Mouse (Mus musculus): ENCODE measurements around the gene Ffar3. TPM values are rescaled to one million over a fixed set of nuclear protein-coding genes. Genes with fewer than 3 reads are reported as not detected.
"Not testable (repeated sequence)": the region's sequence is repeated elsewhere in the genome, so short reads cannot be mapped to it uniquely, and the experiment has no call there.

Gene Ffar3
- total and polyA plus RNA-seq, 2 experiments from 2014 or later, result not detected

DNA sequence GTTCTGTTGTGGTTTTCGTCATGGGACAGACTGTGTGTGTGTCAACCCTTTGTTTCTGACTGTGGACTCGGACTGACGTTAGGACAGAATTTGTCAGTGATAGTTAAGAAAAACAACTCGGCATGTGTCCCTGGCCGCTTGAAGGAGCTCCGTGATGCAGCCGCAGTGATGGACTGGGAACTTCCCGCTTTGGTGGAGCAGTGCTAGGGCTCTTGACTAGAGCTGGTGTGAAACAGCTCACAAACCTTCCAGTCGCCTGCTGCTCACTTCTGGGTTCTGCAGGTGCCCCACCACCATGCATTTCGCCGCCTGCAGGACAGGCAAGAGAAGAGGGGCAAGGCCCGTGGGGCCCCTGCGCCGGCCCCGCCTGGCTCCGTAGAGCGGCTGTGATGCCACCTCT, 23.7 kb downstream of the Ffar3 start:
- Histone ChIP-seq H3K9ac (replicated peaks; ENCODE audit: low read depth, low read length) (no peak overlapping the region), H3K4me3 (ENCODE audit: low read depth, low read length) (no peak overlapping the region), H3K4me1 (ENCODE audit: control insufficient read depth, insufficient read depth) (no peaks in the 10 kb centered on the region), H3K9me3 (replicated peaks; ENCODE audit: control insufficient read depth, low read length) (no peaks in the 10 kb centered on the region), H3K36me3 (replicated peaks; ENCODE audit: control insufficient read depth, insufficient read depth, low read length) (no peaks in the 10 kb centered on the region), H3K4me2 (ENCODE audit: low read depth, low read length) (no peak overlapping the region), H3K27ac (ENCODE audit: low read depth) (no peak overlapping the region), H3K27me3 (ENCODE audit: control insufficient read depth, insufficient read depth, low read length) (no peaks in the 10 kb centered on the region)
- TF ChIP-seq EP300 (IDR thresholded peaks at IDR 0.05; ENCODE audit: low read depth), result no peak
- TF ChIP-seq CTCF (IDR thresholded peaks at IDR 0.05; ENCODE audit: low read depth), result no peak
- DNase-seq (ENCODE audit: low spot score), result no peak
- ATAC-seq (ENCODE audit: insufficient read depth, low read depth), result no peak
- WGBS, result 43% methylated on average over 16 of the region's 17 CpGs

DNA sequence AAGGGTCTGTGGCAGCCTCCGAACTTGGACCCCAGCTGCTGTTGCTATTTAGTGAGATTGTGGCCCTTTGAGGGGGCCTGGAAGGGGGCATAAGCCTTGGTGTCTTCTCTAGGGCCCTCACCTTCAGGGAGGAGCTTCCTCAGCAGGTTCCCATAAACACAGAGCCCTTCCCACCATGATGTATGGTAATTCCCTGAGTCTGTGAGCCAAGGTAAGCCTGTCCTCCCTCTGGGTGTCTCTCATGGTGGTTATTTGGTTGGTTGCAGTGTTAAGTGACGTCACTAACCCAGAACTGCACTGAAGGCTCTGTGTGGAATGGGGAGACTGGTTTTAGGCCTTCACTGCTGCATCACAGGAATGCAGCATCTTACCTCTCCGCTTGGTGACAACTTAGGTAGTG, 26.6 kb downstream of the Ffar3 start:
- no peak overlapping the region for H3K27ac ChIP-seq (ENCODE audit: low read depth)
- no peaks in the 10 kb centered on the region for H3K9me3 ChIP-seq (replicated peaks; ENCODE audit: control insufficient read depth, low read length)
- H3K4me3 ChIP-seq (ENCODE audit: low read depth, low read length), result no peak overlapping the region
- H3K9ac ChIP-seq (replicated peaks; ENCODE audit: low read depth, low read length), result no peak overlapping the region
- ATAC-seq (ENCODE audit: insufficient read depth, low read depth) (no peak), DNase-seq (ENCODE audit: low spot score) (no peak)
- no peaks in the 10 kb centered on the region for H3K36me3 ChIP-seq (replicated peaks; ENCODE audit: control insufficient read depth, insufficient read depth, low read length)
- TF ChIP-seq CTCF (IDR thresholded peaks at IDR 0.05; ENCODE audit: low read depth), result no peak
- TF ChIP-seq EP300 (IDR thresholded peaks at IDR 0.05; ENCODE audit: low read depth), result no peak
- H3K4me2 ChIP-seq (ENCODE audit: low read depth, low read length), result no peak overlapping the region
- WGBS, result 66% methylated on average over 3 of the region's 3 CpGs
- no peaks in the 10 kb centered on the region for H3K27me3 ChIP-seq (ENCODE audit: control insufficient read depth, insufficient read depth, low read length)
- H3K4me1 ChIP-seq (ENCODE audit: control insufficient read depth, insufficient read depth), result no peaks in the 10 kb centered on the region

GRCm38 (mm10) chr7:30828871-30829270, 27.1 kb downstream of the Ffar3 start:
- ATAC-seq (ENCODE audit: insufficient read depth, low read depth); DNase-seq (ENCODE audit: low spot score); H3K9me3 ChIP-seq (replicated peaks; ENCODE audit: control insufficient read depth, low read length); H3K27me3 ChIP-seq (ENCODE audit: control insufficient read depth, insufficient read depth, low read length); H3K27ac ChIP-seq (ENCODE audit: low read depth); H3K4me2 ChIP-seq (ENCODE audit: low read depth, low read length); H3K9ac ChIP-seq (replicated peaks; ENCODE audit: low read depth, low read length); H3K4me3 ChIP-seq (ENCODE audit: low read depth, low read length); H3K36me3 ChIP-seq (replicated peaks; ENCODE audit: control insufficient read depth, insufficient read depth, low read length); H3K4me1 ChIP-seq (ENCODE audit: control insufficient read depth, insufficient read depth): not testable (repeated sequence)

DNA sequence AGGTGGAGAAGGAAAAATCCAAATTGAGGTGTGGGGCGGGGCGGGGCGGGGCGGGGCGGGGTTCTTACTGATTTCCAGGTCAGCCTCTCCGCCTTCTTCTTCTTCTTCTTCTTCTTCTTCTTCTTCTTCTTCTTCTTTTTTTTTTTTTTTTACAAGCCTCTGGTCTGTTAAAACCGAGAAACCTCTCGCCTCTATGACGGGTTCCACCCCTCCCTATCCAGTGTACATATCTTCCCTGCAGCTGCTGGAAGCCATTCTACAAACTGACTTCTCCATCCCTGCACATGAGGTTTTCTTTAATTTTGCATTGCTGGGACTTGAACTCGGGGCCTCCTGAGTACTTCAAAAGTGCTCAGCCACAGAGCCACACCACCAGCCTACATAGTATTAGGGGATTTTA, 29.3 kb downstream of the Ffar3 start:
- Histone ChIP-seq H3K27me3 (ENCODE audit: control insufficient read depth, insufficient read depth, low read length) (no peaks in the 10 kb centered on the region), H3K27ac (ENCODE audit: low read depth) (no peak overlapping the region), H3K9me3 (replicated peaks; ENCODE audit: control insufficient read depth, low read length) (no peaks in the 10 kb centered on the region), H3K4me1 (ENCODE audit: control insufficient read depth, insufficient read depth) (no peaks in the 10 kb centered on the region), H3K36me3 (replicated peaks; ENCODE audit: control insufficient read depth, insufficient read depth, low read length) (no peaks in the 10 kb centered on the region), H3K4me3 (ENCODE audit: low read depth, low read length) (no peak overlapping the region), H3K4me2 (ENCODE audit: low read depth, low read length) (no peak overlapping the region), H3K9ac (replicated peaks; ENCODE audit: low read depth, low read length) (no peak overlapping the region)
- ATAC-seq (ENCODE audit: insufficient read depth, low read depth), result no peak
- WGBS, result 90% methylated on average over 10 of the region's 10 CpGs
- no peak for TF ChIP-seq CTCF (IDR thresholded peaks at IDR 0.05; ENCODE audit: low read depth)
- no peak for TF ChIP-seq EP300 (IDR thresholded peaks at IDR 0.05; ENCODE audit: low read depth)
- DNase-seq (ENCODE audit: low spot score), result no peak

GRCm38 (mm10) chr7:30824306-30824705, 31.7 kb downstream of the Ffar3 start:
- ATAC-seq (ENCODE audit: insufficient read depth, low read depth), result no peak
- no peaks in the 10 kb centered on the region for H3K36me3 ChIP-seq (replicated peaks; ENCODE audit: control insufficient read depth, insufficient read depth, low read length)

DNA sequence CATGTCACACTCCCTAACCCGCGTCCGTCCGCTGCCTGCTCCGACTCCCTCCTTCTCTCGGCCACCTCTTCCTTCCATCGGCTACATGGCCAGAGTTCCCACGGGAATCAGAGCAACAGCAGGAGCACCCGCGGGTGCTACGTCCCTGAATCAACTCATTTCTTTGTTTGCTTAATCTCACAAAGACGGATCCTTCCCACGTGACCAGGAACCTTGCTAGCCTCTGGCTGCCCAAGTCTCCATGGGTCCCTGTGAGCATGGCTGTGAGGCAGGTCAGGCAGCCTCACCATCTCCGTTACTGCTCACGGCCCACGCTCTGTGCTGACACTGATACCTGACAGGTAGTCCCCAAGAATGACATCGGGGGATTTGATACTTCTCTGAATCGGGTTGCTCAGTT, 32.3 kb downstream of the Ffar3 start, which contains the start of gene Ffar2:
Ffar2 (minus strand) TSS at position 101 of the 400 bp plus-strand sequence.
- no peaks in the 10 kb centered on the region for H3K36me3 ChIP-seq (replicated peaks; ENCODE audit: control insufficient read depth, insufficient read depth, low read length)
- H3K4me1 ChIP-seq (ENCODE audit: control insufficient read depth, insufficient read depth), result no peaks in the 10 kb centered on the region
- no peaks in the 10 kb centered on the region for H3K9me3 ChIP-seq (replicated peaks; ENCODE audit: control insufficient read depth, low read length)
- DNase-seq (ENCODE audit: low spot score), result no peak
- H3K4me2 ChIP-seq (ENCODE audit: low read depth, low read length), result no peak within 1 kb of the TSS
- no peak within 1 kb of the TSS for H3K4me3 ChIP-seq (ENCODE audit: low read depth, low read length)
- no peak for ATAC-seq (ENCODE audit: insufficient read depth, low read depth)
- WGBS, result 83% methylated on average over 18 of the region's 18 CpGs
- H3K27ac ChIP-seq (ENCODE audit: low read depth), result no peak within 1 kb of the TSS
- no peaks in the 10 kb centered on the region for H3K27me3 ChIP-seq (ENCODE audit: control insufficient read depth, insufficient read depth, low read length)
- H3K9ac ChIP-seq (replicated peaks; ENCODE audit: low read depth, low read length), result no peak within 1 kb of the TSS
- TF ChIP-seq CTCF (IDR thresholded peaks at IDR 0.05; ENCODE audit: low read depth), result no peak
- no peak for TF ChIP-seq EP300 (IDR thresholded peaks at IDR 0.05; ENCODE audit: low read depth)

More at GRCm38 (mm10) chr7:30824306-30824705, 31.7 kb downstream of the Ffar3 start:
- no peak overlapping the region for H3K27ac ChIP-seq (ENCODE audit: low read depth)
- H3K4me1 ChIP-seq (ENCODE audit: control insufficient read depth, insufficient read depth), result no peaks in the 10 kb centered on the region
- 87% methylated on average over 3 of the region's 3 CpGs for WGBS
- TF ChIP-seq CTCF (IDR thresholded peaks at IDR 0.05; ENCODE audit: low read depth) (no peak), EP300 (IDR thresholded peaks at IDR 0.05; ENCODE audit: low read depth) (no peak)
- no peaks in the 10 kb centered on the region for H3K27me3 ChIP-seq (ENCODE audit: control insufficient read depth, insufficient read depth, low read length)
- H3K4me2 ChIP-seq (ENCODE audit: low read depth, low read length), result no peak overlapping the region
- H3K4me3 ChIP-seq (ENCODE audit: low read depth, low read length), result no peak overlapping the region
- DNase-seq (ENCODE audit: low spot score), result no peak
- H3K9ac ChIP-seq (replicated peaks; ENCODE audit: low read depth, low read length), result no peak overlapping the region
- no peaks in the 10 kb centered on the region for H3K9me3 ChIP-seq (replicated peaks; ENCODE audit: control insufficient read depth, low read length)

Data from heart, postnatal 0 days (tissue).